7 mouse cellular contexts compared by ENCODE assay signal in genomic region chr16:73530191-73530590, GRCm38 (mm10).
DNase-seq lines count a peak whose midpoint lies in the region; ATAC-seq and TF ChIP-seq lines count a peak whose summit lies in the region.

No protein-coding gene starts in this region.

- peaks cover 0 to 2% of the 10 kb centered on the region in 2 experiments; a peak in 1 of 4 replicates for H3K4me1 ChIP-seq in ES-E14 (ENCODE audit: control insufficient read depth in 2 of 2, insufficient read depth in 2 of 2, low read length in 2 of 2, poor library complexity in 1 of 2)
- 0 out of 2 replicates have a peak, but pooled peaks cover 5% of the 10 kb centered on the region for H3K4me1 ChIP-seq in midbrain, embryonic 15.5 days

- in situ Hi-C loops in ES-E14 (cut with MboI; ENCODE audit: low sequenced_read_pairs in 2 of 2, unreplicated experiment in 2 of 2): no loop called here

- intact Hi-C loops in heart, postnatal 36 days (cut with DNase I): no loop called here

- DNase-seq in ES-E14 (ENCODE audit: low read depth, low spot score): peak; percentile 3
- DNase-seq in adrenal gland, postnatal 14 days: peak; percentile 9
- DNase-seq in hindlimb bud, embryonic 11.5 days (ENCODE audit: extremely low spot score, low read depth, low spot score): peak; percentile 26
- DNase-seq in gastrocnemius, postnatal 10 days: no peak
- no peak for DNase-seq in thymus, adult 18-20 months
- no peak for DNase-seq in heart, postnatal 36 days

- peak; percentile 75 for ATAC-seq in midbrain, embryonic 15.5 days (replicated peaks)

- no peaks in the 10 kb centered on the region for H3K36me3 ChIP-seq in ES-E14 (ENCODE audit: control insufficient read depth, insufficient read depth, low read length, poor library complexity, severe bottlenecking)
- H3K36me3 ChIP-seq in midbrain, embryonic 15.5 days (replicated peaks): no peaks in the 10 kb centered on the region

- H3K27ac ChIP-seq in ES-E14 (ENCODE audit: insufficient read depth, low read depth, low read length, poor library complexity, severe bottlenecking): no peak overlapping the region
- no peak overlapping the region for H3K27ac ChIP-seq in midbrain, embryonic 15.5 days

- H3K4me2 ChIP-seq in midbrain, embryonic 15.5 days: peak overlapping the region; percentile 37

- H3K9ac ChIP-seq in ES-E14 (ENCODE audit: insufficient read depth, low read depth, low read length, poor library complexity, severe bottlenecking): no peak overlapping the region
- H3K9ac ChIP-seq in midbrain, embryonic 15.5 days: no peak overlapping the region

- no peaks in the 10 kb centered on the region for H3K9me3 ChIP-seq in ES-E14 (ENCODE audit: control insufficient read depth, insufficient read depth, low read depth, low read length)
- H3K9me3 ChIP-seq in midbrain, embryonic 15.5 days: no peaks in the 10 kb centered on the region

- H3K27me3 ChIP-seq in midbrain, embryonic 15.5 days (replicated peaks): no peaks in the 10 kb centered on the region

- 34% methylated on average over 10 of the region's 10 CpGs for WGBS in midbrain, embryonic 15.5 days

- H3K4me3 ChIP-seq in ES-E14 (ENCODE audit: insufficient read depth in 1 of 2, low read depth in 1 of 2, low read length in 2 of 2, poor library complexity in 1 of 2, severe bottlenecking in 1 of 2): no peak overlapping the region
- peak overlapping the region; percentile 13; the same call in 1 of the 2 replicates for H3K4me3 ChIP-seq in midbrain, embryonic 15.5 days

TF ChIP-seq in ES-E14, 5 proteins besides CTCF, POLR2A, EP300 and RAD21:
- TF ChIP-seq HCFC1 (IDR thresholded peaks at IDR 0.05; ENCODE audit: borderline replicate concordance, insufficient read depth, low read length) (no peak), MAFK (IDR thresholded peaks at IDR 0.05; ENCODE audit: insufficient read depth, low read depth, low read length) (no peak), CHD2 (IDR thresholded peaks at IDR 0.05; ENCODE audit: low read depth, low read length) (no peak), ZNF384 (IDR thresholded peaks at IDR 0.05; ENCODE audit: low read depth, low read length) (no peak), ZC3H11A (IDR thresholded peaks at IDR 0.05; ENCODE audit: borderline replicate concordance, low read depth, low read length) (no peak)

Comparison
In these comparisons a context has a peak if more than half of its experiments do, and no peak if none do; other contexts are left out.
1. DNase-seq: peak in ES-E14 (single experiment), adrenal gland, postnatal 14 days (single experiment) and hindlimb bud, embryonic 11.5 days (single experiment); none in gastrocnemius, postnatal 10 days (single experiment), thymus, adult 18-20 months (0 of 2) and heart, postnatal 36 days (0 of 2).